Mouse (Mus musculus): ENCODE results near the gene Mettl3.

The Mettl3 gene

DNA sequence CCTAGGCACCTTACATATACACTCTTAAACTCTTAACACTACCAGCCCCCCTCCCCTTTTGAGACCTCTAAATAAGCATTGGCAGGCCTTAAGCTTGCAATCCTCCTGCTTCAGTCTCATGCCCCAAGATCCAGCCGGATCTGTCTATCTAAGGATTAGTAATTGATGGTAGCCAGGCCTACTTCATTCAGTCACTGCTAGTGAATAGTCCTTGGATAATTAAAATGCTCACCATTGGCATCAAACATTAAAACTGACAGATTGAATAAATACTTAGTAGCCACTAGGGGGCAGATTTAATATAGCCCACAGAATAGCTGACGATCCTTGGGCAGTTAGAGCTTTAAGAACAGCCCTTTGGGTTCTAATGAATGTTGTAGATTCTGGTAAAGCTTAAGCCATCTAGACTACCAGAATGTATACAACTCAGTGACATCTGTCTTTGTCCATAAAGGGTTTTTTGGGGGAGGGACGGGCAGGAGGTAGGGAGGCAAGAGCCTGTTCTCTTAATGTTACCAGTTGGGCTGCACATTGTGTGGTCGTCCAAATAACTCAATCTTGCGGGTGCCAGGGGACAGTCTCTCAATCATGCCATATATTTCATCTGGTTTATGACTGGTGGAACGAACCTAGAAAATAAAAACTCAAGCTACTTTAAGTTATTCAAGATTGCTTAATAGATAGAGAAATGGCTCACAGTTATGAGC lies 9.2 kb downstream of the Mettl3 start:
- no peak for DNase-seq (ENCODE audit: extremely low read depth, low read depth, low spot score)

DNA sequence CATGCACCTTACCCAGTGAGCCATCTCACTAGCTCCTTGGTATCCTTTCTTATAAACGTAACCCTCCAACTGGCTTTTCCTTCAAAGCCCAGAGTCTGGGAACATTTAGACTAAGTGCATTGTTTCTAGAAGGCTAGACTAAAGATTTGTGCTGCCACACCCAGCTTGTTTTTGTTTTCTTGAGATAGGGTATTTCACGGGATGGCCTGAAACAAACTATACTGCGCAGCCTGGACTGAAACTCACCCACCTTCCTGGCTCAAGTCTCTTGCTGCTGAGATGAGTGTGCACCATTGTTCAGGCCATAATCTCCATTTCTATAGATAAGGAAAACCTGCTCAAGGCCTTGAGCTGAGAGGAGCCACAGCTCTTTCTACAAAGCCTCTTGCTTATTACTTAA lies 20.7 kb downstream of the Mettl3 start:
- DNase-seq (ENCODE audit: extremely low read depth, low read depth, low spot score), result no peak

- no peak for DNase-seq (ENCODE audit: extremely low read depth, low read depth, low spot score)
Observed at GRCm38 (mm10) chr14:52283629-52284028, 21.3 kb downstream of the Mettl3 start.

- no peak for DNase-seq (ENCODE audit: extremely low read depth, low read depth, low spot score)
Observed at GRCm38 (mm10) chr14:52279747-52280120, 25.2 kb downstream of the Mettl3 start.

DNA sequence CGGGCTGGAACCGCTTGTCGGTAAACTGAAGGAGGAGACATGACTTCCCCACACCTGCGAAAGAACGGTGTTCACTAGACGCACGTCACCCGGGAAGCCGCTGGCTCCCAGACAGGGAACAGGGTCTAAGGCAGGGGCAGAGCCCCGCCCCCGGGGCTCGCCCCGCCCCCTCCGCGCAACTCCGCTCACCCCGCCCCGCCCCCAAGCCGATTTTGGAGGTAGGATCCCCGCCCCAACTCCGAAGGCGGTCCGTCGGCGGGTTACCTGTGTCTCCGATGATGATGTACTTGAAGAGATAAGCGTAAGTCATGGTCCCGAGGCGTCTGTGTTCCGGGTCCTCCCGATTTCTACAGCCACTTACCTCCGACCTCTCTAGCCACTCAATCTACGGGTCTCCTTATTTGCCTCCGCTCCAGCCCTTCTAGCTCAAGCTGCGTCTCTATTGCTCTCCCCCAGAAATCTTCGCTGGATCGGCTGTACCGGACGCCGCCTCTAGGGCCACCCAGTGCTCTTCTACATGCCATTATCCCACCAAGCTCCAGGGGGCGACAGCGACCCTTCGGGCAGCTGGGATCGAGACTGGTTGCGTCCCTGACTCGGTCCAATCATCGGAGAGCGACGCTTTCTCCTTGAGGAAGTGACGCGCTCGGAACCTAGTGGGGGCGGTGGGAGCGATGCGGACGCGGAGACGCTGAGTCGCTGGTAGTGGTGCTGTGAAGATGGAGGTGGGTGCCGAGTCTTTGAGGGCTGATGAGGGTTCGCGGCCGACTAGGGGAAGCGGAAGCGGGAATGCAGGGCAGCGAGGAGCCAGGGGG lies 25.8 kb downstream of the Mettl3 start, which contains the start of the genes Tox4 and Rab2b:
Gene Tox4 (plus strand): TSS at position 215 of the 815 bp plus-strand sequence.
Gene Rab2b (minus strand): TSS at position 614 of the 815 bp plus-strand sequence.
- peak; percentile 83 for DNase-seq (ENCODE audit: extremely low read depth, low read depth, low spot score)

DNA sequence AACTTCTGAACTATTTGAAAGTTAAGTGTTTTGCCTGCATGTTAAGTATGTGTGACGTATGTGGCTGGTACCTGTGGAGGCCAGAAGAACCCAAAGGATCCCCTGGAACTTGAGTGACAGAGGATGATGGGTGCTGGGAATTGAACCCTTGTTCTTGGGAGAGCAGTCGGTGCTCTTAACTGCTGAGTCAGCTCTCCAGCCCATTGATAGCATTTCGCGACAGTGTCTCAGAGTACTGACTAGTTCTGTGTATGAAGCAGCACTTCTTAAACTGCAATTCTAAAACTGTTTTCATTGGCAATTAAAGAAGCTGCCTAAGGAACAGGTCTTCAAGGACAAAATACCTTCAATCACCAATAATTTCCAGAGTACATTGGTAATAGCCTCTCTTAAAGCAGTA lies 27.7 kb downstream of the Mettl3 start:
- no peak for DNase-seq (ENCODE audit: extremely low read depth, low read depth, low spot score)

DNA sequence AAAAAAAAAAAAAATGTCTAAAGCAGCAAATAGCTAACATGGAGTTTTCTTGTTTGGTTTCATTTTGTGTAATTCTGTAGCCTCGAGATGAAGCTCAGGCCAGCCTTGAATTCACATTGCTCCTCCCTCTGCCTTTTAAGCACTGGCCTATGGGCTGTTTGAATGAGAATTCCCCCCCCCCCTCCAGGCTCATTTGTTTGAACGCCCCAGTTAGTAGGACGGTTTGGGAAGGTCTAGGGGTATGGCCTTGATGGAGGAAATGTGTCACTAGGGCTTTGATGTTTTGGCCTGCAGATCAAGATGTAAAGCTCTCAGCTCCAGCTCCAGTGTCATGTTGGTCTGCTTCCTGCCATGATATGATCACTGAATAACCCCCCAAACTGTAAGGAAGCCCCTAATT lies 32.1 kb downstream of the Mettl3 start:
- no peak for DNase-seq (ENCODE audit: extremely low read depth, low read depth, low spot score)

DNA sequence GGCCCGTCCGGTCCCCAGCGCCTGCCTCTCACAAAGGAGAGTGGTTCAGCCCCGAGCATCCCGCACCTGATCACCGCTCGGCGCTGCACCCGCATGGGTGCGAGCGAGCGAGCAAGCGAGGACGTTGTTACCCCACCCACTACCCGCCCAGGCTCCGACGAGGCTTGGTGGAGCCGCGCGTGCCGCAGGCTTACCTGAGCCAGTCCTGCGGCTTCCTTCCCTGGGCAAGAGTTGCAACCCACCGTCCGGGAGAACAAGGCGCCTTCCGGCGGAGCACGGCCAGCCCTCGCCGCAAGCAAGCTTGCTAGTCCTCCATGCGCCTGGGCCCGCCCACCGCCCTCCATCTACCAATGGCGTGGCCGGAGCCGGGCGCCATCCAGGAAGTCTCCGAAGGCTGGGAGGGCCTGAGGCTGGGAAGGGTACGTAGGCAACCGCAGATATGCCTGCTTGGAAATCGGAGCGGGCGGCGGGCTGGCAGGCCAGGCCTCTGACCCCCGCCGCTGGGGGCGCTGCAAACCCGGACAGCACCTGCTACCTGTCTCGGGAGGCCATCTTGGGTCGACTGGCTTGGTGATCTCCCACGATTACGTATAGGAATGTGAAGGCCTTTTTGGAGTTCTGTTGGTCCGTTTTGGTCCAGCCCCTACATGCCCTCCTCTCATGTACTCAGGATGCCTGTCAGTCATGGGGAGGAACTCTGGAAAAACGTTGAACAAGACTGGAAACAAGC lies 47.3 kb downstream of the Mettl3 start, which contains the start of gene Chd8:
Gene Chd8 (minus strand): TSS at position 297 of the 730 bp plus-strand sequence.
- peak; percentile 74 for DNase-seq (ENCODE audit: extremely low read depth, low read depth, low spot score)

DNA sequence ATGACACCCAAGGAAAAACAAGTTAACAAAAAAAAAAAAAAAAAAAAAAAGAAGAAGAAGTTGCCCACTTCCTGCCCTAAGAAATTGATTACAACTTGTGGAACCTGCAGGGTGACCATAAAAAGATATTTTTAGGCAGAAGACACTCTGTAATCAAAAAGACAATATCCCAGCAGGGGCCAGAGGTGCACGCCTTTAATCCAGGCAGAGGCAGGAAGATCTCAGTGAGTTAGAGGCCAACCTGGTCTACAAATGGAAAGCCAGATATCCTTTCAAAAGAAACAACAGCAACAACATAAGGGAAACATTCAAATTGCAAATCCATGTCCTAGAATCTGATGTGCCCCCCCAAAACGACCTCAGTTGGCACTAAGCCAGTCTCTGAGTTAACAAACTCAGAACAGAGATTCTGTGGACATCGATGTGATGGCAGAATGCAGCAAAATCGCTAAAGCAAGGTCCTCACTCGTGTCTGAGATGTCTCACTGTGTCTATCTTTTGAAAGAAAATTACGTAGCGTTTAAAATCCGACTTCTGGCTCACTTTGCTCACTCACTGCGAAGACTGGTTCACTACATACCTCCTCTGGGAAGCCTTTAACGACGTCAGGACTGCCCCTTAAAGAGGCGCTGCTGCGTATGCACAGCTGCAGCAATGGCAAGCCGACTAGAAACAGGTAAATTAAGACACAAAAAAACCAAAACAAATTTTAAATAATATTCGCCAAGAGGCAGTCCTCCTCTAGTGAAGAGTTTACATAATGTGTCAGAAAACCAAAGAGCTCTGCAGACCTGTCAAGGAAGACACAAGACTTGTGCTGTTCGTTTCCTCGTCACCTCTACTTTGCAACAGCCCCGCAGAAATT lies 48.4 kb downstream of the Mettl3 start:
- DNase-seq (ENCODE audit: extremely low read depth, low read depth, low spot score), result no peak

DNA sequence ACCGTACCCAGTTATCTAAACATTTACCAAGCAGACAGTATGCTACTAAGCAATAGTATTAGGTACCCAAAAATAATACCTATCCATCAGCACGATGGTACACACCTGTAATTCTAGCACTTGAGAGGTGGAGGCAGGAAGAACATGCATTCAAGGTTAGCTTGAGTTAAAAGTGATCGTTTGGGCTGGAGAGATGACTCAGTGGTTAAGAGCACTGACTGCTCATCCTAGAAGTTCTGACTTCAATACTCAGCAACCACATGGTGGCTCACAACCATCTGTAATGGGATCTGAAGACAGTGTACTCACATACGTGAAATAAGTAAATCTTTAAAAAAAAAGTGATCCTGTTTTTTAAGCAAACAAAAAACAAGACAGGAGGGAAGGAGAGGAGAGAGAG lies 58.8 kb downstream of the Mettl3 start:
- DNase-seq (ENCODE audit: extremely low read depth, low read depth, low spot score), result no peak

Data from fat pad, adult 2 months (tissue).